Mouse (Mus musculus) forebrain, postnatal 0 days (tissue): ENCODE data around the gene Ust. TPM values are rescaled to one million over a fixed set of nuclear protein-coding genes. Genes with fewer than 3 reads are reported as not detected.

Source experiments
- ATAC-seq: fragments of 200-750 bp; cut with Nextera tagmentation; 2 replicates; pipeline ENCODE4 v1.8.0; 2017; ENCODE audit warnings: mild to moderate bottlenecking, moderate library complexity
- DNase-seq: peaks from one replicate; pipeline ENCODE4 v3.0.0-alpha.2; 2015
- H3K27ac ChIP-seq: fragments of 300-500 bp; sonication (generic); 2 replicates; pipeline ENCODE4 v1.5.1; 2014; ENCODE audit warnings: low read depth, mild to moderate bottlenecking, antibody characterized with exemption, low read length, moderate library complexity, mixed read lengths
- H3K27me3 ChIP-seq: fragments of 300-500 bp; sonication (generic); 2 replicates; pipeline ENCODE4 v1.6.1; 2014; ENCODE audit warnings: mild to moderate bottlenecking, low read length, mixed read lengths; ENCODE audit not compliant: insufficient read depth
- H3K36me3 ChIP-seq: fragments of 300-500 bp; sonication (generic); 2 replicates; pipeline ENCODE4 v1.6.1; 2014; ENCODE audit warnings: mild to moderate bottlenecking, moderate library complexity; ENCODE audit not compliant: insufficient read depth
- H3K4me1 ChIP-seq: fragments of 300-500 bp; sonication (generic); 2 replicates; pipeline ENCODE4 v1.6.1; 2014; ENCODE audit warnings: antibody characterized with exemption; ENCODE audit not compliant: insufficient read depth
- H3K4me2 ChIP-seq: fragments of 300-500 bp; sonication (generic); 2 replicates; pipeline ENCODE4 v1.6.1; 2014; ENCODE audit warnings: low read depth, mild to moderate bottlenecking, moderate library complexity
- H3K4me3 ChIP-seq: fragments of 300-500 bp; sonication (generic); 2 replicates; pipeline ENCODE4 v1.5.1; 2014; ENCODE audit warnings: low read depth, low read length, mixed read lengths
- H3K9ac ChIP-seq: fragments of 300-500 bp; sonication (generic); 2 replicates; pipeline ENCODE4 v1.6.1; 2014; ENCODE audit warnings: mild to moderate bottlenecking
- H3K9me3 ChIP-seq: fragments of 300-500 bp; sonication (generic); 2 replicates; pipeline ENCODE4 v1.6.1; 2016; ENCODE audit warnings: low read length
- CTCF ChIP-seq: sonication (generic); IDR thresholded peaks from 2 replicates; pipeline ENCODE4 v1.5.1; 2016; ENCODE audit warnings: antibody characterized with exemption, control low read depth, low read depth
- WGBS: fragments of 180-500 bp; shearing (Covaris S2); extraction: QIAGEN DNeasy Blood & Tissue Kit; methylation state at CpG from one replicate; pipeline ENCODE4 v1.1.7; 2014; 5-methylcytosine and 5-hydroxymethylcytosine counted together
- polyA plus RNA-seq: library from polyadenylated mRNA; unstranded; fragments of >200 nt; fragmentation: Nextera tagmentation; extraction: Ambion mirVana; gene quantifications from 2 replicates; pipeline ENCODE4 v1.2.1, GENCODE M21; 2015
- total RNA-seq: library from RNA; depleted of rRNA; stranded (reverse); fragments of >200 nt; gene quantifications from 2 replicates; pipeline ENCODE4 v1.2.3, GENCODE M21; 2014

The Ust gene
- total and polyA plus RNA-seq, 2 experiments from 2014 or later, result 5.7 to 8.9 TPM

DNA sequence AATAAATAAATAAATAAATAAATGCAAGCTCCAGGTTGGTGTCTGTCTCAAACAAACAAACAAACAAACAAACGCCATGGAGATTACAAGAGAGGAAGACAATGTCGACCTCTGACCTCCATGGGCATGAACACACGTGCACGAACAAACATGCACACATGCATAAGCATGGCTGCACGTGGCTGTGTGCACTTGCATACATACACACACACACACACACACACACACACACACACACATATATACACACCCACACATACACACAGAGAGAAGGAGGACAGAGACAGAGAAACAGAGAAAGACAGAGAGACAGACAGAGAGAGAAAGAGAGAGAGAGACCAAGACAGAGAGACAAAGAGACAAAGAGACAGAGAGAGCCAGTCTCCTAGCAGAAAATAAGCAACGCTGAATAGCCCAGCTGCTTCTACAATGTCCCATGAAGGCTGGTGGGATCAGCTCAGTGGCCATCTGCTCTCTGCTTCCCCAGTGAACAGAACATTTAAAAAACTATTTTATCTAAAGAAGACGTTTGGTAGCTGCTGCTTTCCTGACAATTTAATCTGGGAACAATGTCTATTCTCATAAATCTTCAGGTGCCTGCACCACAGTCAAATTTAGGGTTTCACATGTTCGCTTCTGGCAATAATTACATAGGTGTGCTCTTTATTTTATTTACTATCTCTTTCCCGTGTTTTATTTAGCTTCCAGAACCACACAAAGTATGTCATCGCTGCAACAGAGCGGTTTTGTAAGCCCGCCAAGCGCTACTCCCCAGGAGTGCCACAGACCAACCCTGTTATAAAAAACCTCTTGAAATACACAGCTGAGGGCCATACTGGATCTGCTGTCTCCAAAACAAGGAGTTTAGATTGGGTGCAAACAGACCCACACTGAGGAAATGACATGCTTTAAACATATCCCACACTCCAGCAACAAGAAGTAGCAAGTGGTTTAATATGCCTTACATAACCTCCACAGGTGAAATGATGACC, 89.5 kb downstream of the Ust start:
- H3K27ac ChIP-seq, result no peak overlapping the region
- no peaks in the 10 kb centered on the region for H3K36me3 ChIP-seq
- H3K27me3 ChIP-seq, result no peaks in the 10 kb centered on the region
- ATAC-seq (peak; percentile 40; the same call in 1 of the 2 replicates), DNase-seq (no peak)
- H3K9me3 ChIP-seq, result no peaks in the 10 kb centered on the region
- no peak overlapping the region for H3K4me2 ChIP-seq
- no peak overlapping the region for H3K4me3 ChIP-seq
- 70% methylated on average over 13 of the region's 13 CpGs for WGBS
- H3K9ac ChIP-seq, result no peak overlapping the region
- TF ChIP-seq CTCF, result no peak
- peaks cover 10% of the 10 kb centered on the region; the same call in 1 of the 2 replicates for H3K4me1 ChIP-seq

DNA sequence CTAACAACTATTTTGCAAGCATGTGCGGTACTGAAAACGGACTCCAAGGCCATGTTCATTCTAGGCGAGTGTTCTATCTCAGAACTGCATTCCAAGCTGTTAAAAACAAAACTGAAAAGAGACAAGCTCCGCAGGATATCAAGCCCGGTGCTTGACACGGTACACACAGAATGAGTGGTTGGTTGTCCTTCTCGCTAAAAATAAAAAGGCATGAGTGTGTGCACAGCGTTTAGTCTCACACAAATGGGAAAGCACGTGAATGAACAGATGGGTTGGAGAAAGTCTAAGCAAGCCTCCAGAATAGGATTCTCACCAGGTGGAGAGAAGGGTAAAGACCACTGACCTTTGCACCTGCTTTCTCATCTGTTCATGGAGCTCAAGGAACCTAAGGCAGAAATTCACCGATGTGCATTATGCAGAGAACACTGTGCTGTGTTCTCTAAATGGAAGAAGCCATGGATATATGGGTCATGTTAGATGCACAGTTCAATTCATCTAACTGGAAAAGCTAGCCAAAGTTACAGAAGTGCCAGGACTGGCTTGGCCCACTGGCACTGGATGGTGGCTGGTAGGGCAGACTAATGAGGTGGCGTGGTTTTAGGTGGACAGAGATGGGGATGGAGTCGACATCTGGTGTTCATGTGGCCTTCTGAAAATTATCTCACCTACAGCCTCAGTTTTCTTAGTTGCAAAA, 90.8 kb downstream of the Ust start:
- DNase-seq, result no peak
- no peak for ATAC-seq
- Histone ChIP-seq H3K4me2 (no peak overlapping the region), H3K4me1 (peaks cover 10% of the 10 kb centered on the region; the same call in 1 of the 2 replicates), H3K9ac (no peak overlapping the region), H3K4me3 (no peak overlapping the region), H3K36me3 (no peaks in the 10 kb centered on the region), H3K9me3 (no peaks in the 10 kb centered on the region), H3K27ac (no peak overlapping the region), H3K27me3 (no peaks in the 10 kb centered on the region)
- 73% methylated on average over 12 of the region's 12 CpGs for WGBS
- no peak for TF ChIP-seq CTCF

DNA sequence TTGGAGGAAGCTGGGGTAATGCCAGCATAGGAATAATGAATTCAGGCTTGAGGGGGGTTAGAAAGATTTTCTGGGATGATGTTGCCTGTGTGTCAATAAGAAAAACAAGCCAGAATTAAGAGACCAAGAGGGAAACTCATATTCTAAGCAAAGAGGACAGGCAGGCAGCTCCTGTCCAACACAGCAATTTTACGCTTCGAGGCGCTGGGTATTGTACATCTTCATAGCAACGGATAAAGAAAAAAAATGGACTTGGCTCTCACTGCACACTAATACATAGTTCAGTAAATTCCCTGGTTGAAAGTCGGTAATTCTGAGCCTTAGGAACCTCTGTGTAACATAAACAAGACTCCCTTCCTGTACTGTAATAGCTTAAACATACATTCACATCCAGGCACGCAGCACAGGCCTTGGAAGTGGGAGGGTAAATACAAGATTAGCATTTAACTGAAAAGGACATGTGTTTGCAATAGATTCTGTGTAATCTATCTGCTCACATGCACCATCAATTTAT, 99.1 kb downstream of the Ust start:
- DNase-seq, result no peak
- Histone ChIP-seq H3K9ac (no peak overlapping the region), H3K4me2 (no peak overlapping the region), H3K4me3 (no peak overlapping the region), H3K4me1 (no peaks in the 10 kb centered on the region), H3K27ac (no peak overlapping the region), H3K36me3 (no peaks in the 10 kb centered on the region), H3K9me3 (no peaks in the 10 kb centered on the region), H3K27me3 (no peaks in the 10 kb centered on the region)
- no peak for TF ChIP-seq CTCF
- 64% methylated on average over 6 of the region's 6 CpGs for WGBS
- ATAC-seq, result no peak

DNA sequence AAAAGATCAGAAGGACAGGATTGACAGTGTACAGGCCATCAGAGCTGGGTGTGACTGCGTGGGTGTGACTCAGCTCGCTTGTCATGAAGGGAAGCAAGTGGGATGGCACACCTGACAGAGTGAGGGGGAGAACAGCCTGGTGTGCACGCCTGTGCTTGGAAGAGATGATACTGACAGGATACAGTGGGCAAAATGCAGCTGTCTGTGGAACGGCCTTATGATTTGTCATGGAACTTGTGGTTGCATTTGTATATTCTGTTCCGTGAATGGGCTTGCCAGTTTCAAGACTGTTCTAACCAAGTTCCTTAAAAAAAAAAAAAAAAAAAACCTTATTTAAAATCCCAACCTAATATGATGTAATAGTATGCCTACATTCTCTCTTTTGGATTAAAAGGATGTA, 103.2 kb downstream of the Ust start:
- H3K4me3 ChIP-seq, result no peak overlapping the region
- no peak for ATAC-seq
- H3K4me1 ChIP-seq, result no peaks in the 10 kb centered on the region
- no peak for TF ChIP-seq CTCF
- no peaks in the 10 kb centered on the region for H3K36me3 ChIP-seq
- no peaks in the 10 kb centered on the region for H3K9me3 ChIP-seq
- H3K27ac ChIP-seq, result no peak overlapping the region
- no peak for DNase-seq
- H3K4me2 ChIP-seq, result no peak overlapping the region
- WGBS, result 93% methylated on average over 5 of the region's 5 CpGs
- H3K9ac ChIP-seq, result no peak overlapping the region
- H3K27me3 ChIP-seq, result no peaks in the 10 kb centered on the region

DNA sequence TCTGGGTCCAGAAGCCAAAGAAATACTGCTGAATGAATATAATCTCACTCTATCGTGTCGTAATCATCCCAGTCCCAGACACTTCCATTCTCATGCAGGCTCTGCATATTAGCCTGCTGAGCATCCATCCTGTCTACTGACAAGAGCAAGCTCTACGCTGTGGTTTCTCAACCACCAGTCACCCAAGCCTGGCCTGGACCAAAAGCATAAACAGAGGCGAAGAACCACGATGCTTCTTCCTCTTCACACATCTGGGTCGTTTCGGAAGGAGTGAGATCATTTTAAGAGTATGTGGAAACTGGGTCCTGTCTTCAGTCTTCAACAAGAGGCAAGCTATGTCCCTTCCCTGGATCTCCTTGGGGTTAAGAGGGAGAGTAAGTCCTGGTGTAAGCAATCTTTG, 103.6 kb downstream of the Ust start:
- no peaks in the 10 kb centered on the region for H3K4me1 ChIP-seq
- DNase-seq (no peak), ATAC-seq (no peak)
- no peaks in the 10 kb centered on the region for H3K27me3 ChIP-seq
- TF ChIP-seq CTCF, result no peak
- no peak overlapping the region for H3K4me2 ChIP-seq
- H3K9ac ChIP-seq, result no peak overlapping the region
- H3K9me3 ChIP-seq, result no peaks in the 10 kb centered on the region
- no peaks in the 10 kb centered on the region for H3K36me3 ChIP-seq
- no peak overlapping the region for H3K27ac ChIP-seq
- WGBS, result 93% methylated on average over 7 of the region's 7 CpGs
- no peak overlapping the region for H3K4me3 ChIP-seq

DNA sequence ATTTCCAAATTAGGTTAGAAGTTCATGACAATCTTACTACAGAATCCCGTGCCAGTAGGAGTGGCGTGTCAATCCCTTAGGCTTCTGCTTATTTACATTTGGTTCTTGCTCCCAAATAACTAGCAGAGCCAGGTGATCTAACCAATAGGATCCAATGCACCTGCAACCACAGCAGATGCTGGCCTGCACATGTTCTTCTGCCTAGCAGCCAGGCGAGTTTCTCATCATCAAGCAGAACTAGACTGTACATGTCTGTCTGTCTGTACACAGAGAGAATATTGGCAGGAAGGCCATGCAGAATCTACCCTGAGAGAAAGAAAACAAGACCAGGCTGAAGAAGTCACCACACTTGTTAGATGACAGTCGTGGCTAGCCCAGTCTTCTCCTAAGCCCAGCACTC, 113.5 kb downstream of the Ust start:
- Histone ChIP-seq H3K9me3 (no peaks in the 10 kb centered on the region), H3K27me3 (no peaks in the 10 kb centered on the region), H3K4me2 (no peak overlapping the region), H3K36me3 (no peaks in the 10 kb centered on the region), H3K27ac (no peak overlapping the region), H3K4me3 (no peak overlapping the region), H3K9ac (no peak overlapping the region), H3K4me1 (no peaks in the 10 kb centered on the region)
- no peak for TF ChIP-seq CTCF
- no peak for ATAC-seq
- 92% methylated on average over 4 of the region's 4 CpGs for WGBS
- DNase-seq, result no peak

DNA sequence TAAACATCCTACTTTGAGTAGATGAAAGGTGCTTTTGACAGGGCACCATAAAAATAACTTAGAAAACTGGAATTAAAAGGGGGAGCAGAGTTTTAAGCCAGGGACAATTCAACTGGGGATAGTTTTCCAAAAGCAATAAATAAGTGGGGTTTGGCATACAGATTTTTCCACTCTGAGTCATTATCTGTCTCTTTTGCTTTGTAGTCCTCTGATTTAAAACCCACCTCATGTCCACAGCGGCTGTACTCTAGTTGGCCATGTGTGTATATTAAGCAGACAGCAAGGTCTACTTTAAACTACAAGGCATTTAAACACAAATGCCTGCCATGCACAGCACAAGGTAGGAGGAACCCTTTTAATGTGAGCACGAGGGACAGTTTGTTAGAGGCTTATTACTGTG, 126.4 kb downstream of the Ust start:
- Histone ChIP-seq H3K4me1 (no peaks in the 10 kb centered on the region), H3K9ac (no peak overlapping the region), H3K4me3 (no peak overlapping the region), H3K27ac (no peak overlapping the region), H3K4me2 (no peak overlapping the region), H3K36me3 (no peaks in the 10 kb centered on the region), H3K27me3 (no peaks in the 10 kb centered on the region), H3K9me3 (no peaks in the 10 kb centered on the region)
- 86% methylated on average over 2 of the region's 2 CpGs for WGBS
- no peak for TF ChIP-seq CTCF
- ATAC-seq, result no peak
- no peak for DNase-seq
